Mouse (Mus musculus) limb, embryonic 11.5 days (tissue): ENCODE measurements at regions not wholly inside any gene's neighbourhood (a gene's known extent, or its start where the extent isn't known, plus 50 kb on each side); places are given as distances from the start of the nearest gene placed in this dataset.

Experiments used
- ATAC-seq: fragments of 200-750 bp; cut with Nextera tagmentation; 2 replicates; pipeline ENCODE4 v1.8.0; 2017; ENCODE audit warnings: low read depth; ENCODE audit not compliant: insufficient number of reproducible peaks, low FRiP score, low TSS enrichment
- DNase-seq: peaks from one replicate; pipeline ENCODE4 v3.0.0-alpha.2; 2015; ENCODE audit warnings: low spot score
- H3K27ac ChIP-seq: fragments of 300-500 bp; sonication (generic); replicated peaks from 2 replicates; pipeline ENCODE4 v1.5.1; 2014; ENCODE audit warnings: low read depth, mild to moderate bottlenecking, low read length
- H3K27me3 ChIP-seq: fragments of 300-500 bp; sonication (generic); 2 replicates; pipeline ENCODE4 v1.6.1; 2014; ENCODE audit warnings: mild to moderate bottlenecking, low read length, mixed read lengths; ENCODE audit not compliant: control insufficient read depth, insufficient read depth
- H3K36me3 ChIP-seq: fragments of 300-500 bp; sonication (generic); 2 replicates; pipeline ENCODE4 v1.6.1; 2014; ENCODE audit warnings: mild to moderate bottlenecking, low read length, moderate library complexity, mixed read lengths; ENCODE audit not compliant: control insufficient read depth, insufficient read depth
- H3K4me1 ChIP-seq: fragments of 300-500 bp; sonication (generic); 2 replicates; pipeline ENCODE4 v1.6.1; 2014; ENCODE audit warnings: low read length, mixed read lengths; ENCODE audit not compliant: control insufficient read depth, insufficient read depth
- H3K4me2 ChIP-seq: fragments of 300-500 bp; sonication (generic); 2 replicates; pipeline ENCODE4 v1.6.1; 2014; ENCODE audit warnings: low read depth, mild to moderate bottlenecking, moderate library complexity; ENCODE audit not compliant: severe bottlenecking
- H3K4me3 ChIP-seq: fragments of 300-500 bp; sonication (generic); 2 replicates; pipeline ENCODE4 v1.5.1; 2014; ENCODE audit warnings: low read depth, low read length
- H3K9ac ChIP-seq: fragments of 300-500 bp; sonication (generic); 2 replicates; pipeline ENCODE4 v1.6.1; 2014; ENCODE audit warnings: mild to moderate bottlenecking, low read length
- H3K9me3 ChIP-seq: fragments of 300-500 bp; sonication (generic); 2 replicates; pipeline ENCODE4 v1.6.1; 2016; ENCODE audit warnings: low read length; ENCODE audit not compliant: control insufficient read depth
- WGBS: fragments of 180-500 bp; shearing (Covaris S2); extraction: QIAGEN DNeasy Blood & Tissue Kit; methylation state at CpG from one replicate; pipeline ENCODE4 v1.1.7; 2014; 5-methylcytosine and 5-hydroxymethylcytosine counted together

- no peak for ATAC-seq
- no peak for DNase-seq
- Histone ChIP-seq H3K27me3 (no peaks in the 10 kb centered on the region), H3K4me2 (no peak overlapping the region), H3K36me3 (no peaks in the 10 kb centered on the region), H3K27ac (no peak overlapping the region), H3K9ac (no peak overlapping the region), H3K4me1 (no peaks in the 10 kb centered on the region), H3K4me3 (no peak overlapping the region), H3K9me3 (no peaks in the 10 kb centered on the region; the same call in 1 of the 2 replicates)
- WGBS = 90% methylated on average over 7 of the region's 7 CpGs
These were observed 142.0 kb downstream of the Mis18a start for GRCm38 (mm10) chr16:90585171-90585570.

GRCm38 (mm10) chr16:90580411-90580810, 146.8 kb downstream of the Mis18a start:
- Histone ChIP-seq H3K9me3 (no peaks in the 10 kb centered on the region), H3K9ac (no peak overlapping the region), H3K27ac (no peak overlapping the region), H3K36me3 (no peaks in the 10 kb centered on the region), H3K4me1 (no peaks in the 10 kb centered on the region), H3K27me3 (no peaks in the 10 kb centered on the region), H3K4me2 (no peak overlapping the region), H3K4me3 (no peak overlapping the region)
- DNase-seq (no peak), ATAC-seq (no peak; the same call in 1 of the 2 replicates)
- 66% methylated on average over 8 of the region's 8 CpGs for WGBS

GRCm38 (mm10) chr16:90571107-90571506, 156.1 kb downstream of the Mis18a start:
- no peaks in the 10 kb centered on the region for H3K9me3 ChIP-seq
- H3K36me3 ChIP-seq = no peaks in the 10 kb centered on the region
- no peak overlapping the region for H3K27ac ChIP-seq
- H3K27me3 ChIP-seq = no peaks in the 10 kb centered on the region
- no peak overlapping the region for H3K4me3 ChIP-seq
- no peak overlapping the region for H3K9ac ChIP-seq
- DNase-seq (no peak), ATAC-seq (no peak)
- no peaks in the 10 kb centered on the region for H3K4me1 ChIP-seq
- no peak overlapping the region for H3K4me2 ChIP-seq

- no peak for DNase-seq
- Histone ChIP-seq H3K4me2 (no peak overlapping the region), H3K4me3 (no peak overlapping the region), H3K9ac (no peak overlapping the region), H3K27ac (no peak overlapping the region), H3K27me3 (no peaks in the 10 kb centered on the region), H3K36me3 (no peaks in the 10 kb centered on the region), H3K4me1 (no peaks in the 10 kb centered on the region), H3K9me3 (no peaks in the 10 kb centered on the region)
- WGBS = 93% methylated on average over 1 of the region's 1 CpGs
- no peak for ATAC-seq
These were observed 157.4 kb downstream of the Mis18a start for GRCm38 (mm10) chr16:90569826-90570225.

- H3K4me3 ChIP-seq = no peak overlapping the region
- ATAC-seq = no peak
- H3K9ac ChIP-seq = no peak overlapping the region
- DNase-seq = no peak
- no peaks in the 10 kb centered on the region for H3K9me3 ChIP-seq
- H3K27ac ChIP-seq = no peak overlapping the region
- 87% methylated on average over 2 of the region's 2 CpGs for WGBS
- H3K4me2 ChIP-seq = no peak overlapping the region
- H3K4me1 ChIP-seq = no peaks in the 10 kb centered on the region
- H3K36me3 ChIP-seq = no peaks in the 10 kb centered on the region
- H3K27me3 ChIP-seq = no peaks in the 10 kb centered on the region
These were observed 162.0 kb downstream of the Mis18a start for GRCm38 (mm10) chr16:90565182-90565581.

- WGBS = 87% methylated on average over 7 of the region's 7 CpGs
- H3K4me3 ChIP-seq = no peak overlapping the region
These were observed 167.3 kb downstream of the Hunk start for GRCm38 (mm10) chr16:90553120-90553519.

GRCm38 (mm10) chr16:90551041-90551440, 165.2 kb downstream of the Hunk start:
- 0 out of 2 replicates have a peak, but pooled peaks cover 3% of the 10 kb centered on the region for H3K4me1 ChIP-seq
- no peak overlapping the region for H3K9ac ChIP-seq
- ATAC-seq (no peak), DNase-seq (no peak)
- peaks cover 3% of the 10 kb centered on the region; the same call in 1 of the 2 replicates for H3K9me3 ChIP-seq
- no peak overlapping the region for H3K4me3 ChIP-seq
- H3K27me3 ChIP-seq = no peaks in the 10 kb centered on the region
- H3K36me3 ChIP-seq = no peaks in the 10 kb centered on the region
- H3K27ac ChIP-seq = no peak overlapping the region
- H3K4me2 ChIP-seq = no peak overlapping the region
- WGBS = 81% methylated on average over 3 of the region's 3 CpGs

More at GRCm38 (mm10) chr16:90553120-90553519, 167.3 kb downstream of the Hunk start:
- Histone ChIP-seq H3K9me3 (peaks cover 3% of the 10 kb centered on the region; the same call in 1 of the 2 replicates), H3K36me3 (no peaks in the 10 kb centered on the region), H3K9ac (no peak overlapping the region), H3K27ac (no peak overlapping the region), H3K27me3 (no peaks in the 10 kb centered on the region), H3K4me2 (no peak overlapping the region), H3K4me1 (no peaks in the 10 kb centered on the region)
- DNase-seq = no peak
- no peak for ATAC-seq

- Histone ChIP-seq H3K4me3 (no peak overlapping the region), H3K36me3 (no peaks in the 10 kb centered on the region), H3K4me1 (peaks cover 4% of the 10 kb centered on the region; the same call in 1 of the 2 replicates), H3K27me3 (no peaks in the 10 kb centered on the region), H3K4me2 (no peak overlapping the region), H3K27ac (no peak overlapping the region), H3K9ac (no peak overlapping the region), H3K9me3 (peaks cover 3% of the 10 kb centered on the region; the same call in 1 of the 2 replicates)
- DNase-seq = no peak
- no peak for ATAC-seq
- WGBS = 71% methylated on average over 13 of the region's 13 CpGs
These were observed 164.4 kb downstream of the Hunk start for GRCm38 (mm10) chr16:90550058-90550795.
